Mouse (Mus musculus) layer of hippocampus, adult 11-12 months (tissue): ENCODE measurements at regions not wholly inside any gene's neighbourhood (a gene's known extent, or its start where the extent isn't known, plus 50 kb on each side); places are given as distances from the start of the nearest gene placed in this dataset.
A peak's percentile ranks its signal among the peaks of the same experiment; 100 is the strongest.

ENCODE experiments used
- DNase-seq: peaks from one replicate; pipeline ENCODE4 v3.0.0; 2022; ENCODE audit warnings: low spot score

- no peak for DNase-seq
These were observed 185.8 kb upstream of the Sash1 start for GRCm38 (mm10) chr10:9071630-9072029.

GRCm38 (mm10) chr10:9069608-9070190 is 183.8 kb upstream of the Sash1 start:
- DNase-seq: no peak

- DNase-seq: no peak
These were observed 180.7 kb upstream of the Sash1 start for GRCm38 (mm10) chr10:9066566-9066965.

GRCm38 (mm10) chr10:9061979-9062378 is 176.1 kb upstream of the Sash1 start:
- no peak for DNase-seq

GRCm38 (mm10) chr10:9055274-9055673 is 169.4 kb upstream of the Sash1 start:
- DNase-seq: no peak

- DNase-seq: peak; percentile 48
These were observed 167.5 kb upstream of the Sash1 start for GRCm38 (mm10) chr10:9053371-9053770.

- no peak for DNase-seq
These were observed 161.5 kb upstream of the Sash1 start for GRCm38 (mm10) chr10:9047341-9047740.

GRCm38 (mm10) chr10:9044746-9045370 is 159.0 kb upstream of the Sash1 start:
- no peak for DNase-seq

GRCm38 (mm10) chr10:9043507-9043906 is 157.6 kb upstream of the Sash1 start:
- no peak for DNase-seq

- DNase-seq: no peak
These were observed 144.6 kb upstream of the Sash1 start for GRCm38 (mm10) chr10:9030486-9030885.

GRCm38 (mm10) chr10:9029506-9029905 is 143.6 kb upstream of the Sash1 start:
- DNase-seq: no peak

- DNase-seq: no peak
These were observed 141.4 kb upstream of the Sash1 start for GRCm38 (mm10) chr10:9027070-9027807.

GRCm38 (mm10) chr10:9014810-9015505 is 129.1 kb upstream of the Sash1 start:
- no peak for DNase-seq

- no peak for DNase-seq
These were observed 127.7 kb upstream of the Sash1 start for GRCm38 (mm10) chr10:9013549-9013925.

GRCm38 (mm10) chr10:9012829-9013548 is 127.1 kb upstream of the Sash1 start:
- DNase-seq: peak; percentile 60

GRCm38 (mm10) chr10:9011906-9012305 is 126.0 kb upstream of the Sash1 start:
- DNase-seq: no peak

GRCm38 (mm10) chr10:9010191-9010590 is 124.3 kb upstream of the Sash1 start:
- DNase-seq: no peak

- DNase-seq: peak; percentile 37
These were observed 119.5 kb upstream of the Sash1 start for GRCm38 (mm10) chr10:9005140-9005909.

- no peak for DNase-seq
These were observed 116.4 kb upstream of the Sash1 start for GRCm38 (mm10) chr10:9002261-9002660.

- DNase-seq: no peak
These were observed 113.0 kb upstream of the Sash1 start for GRCm38 (mm10) chr10:8998758-8999398.

- DNase-seq: no peak
These were observed 112.5 kb upstream of the Sash1 start for GRCm38 (mm10) chr10:8998356-8998755.
